Mouse (Mus musculus) small intestine, adult 2 months (tissue): ENCODE data around the gene Epha4.

Experiments
- CTCF ChIP-seq: fragments of 200-500 bp; IDR thresholded peaks from 2 replicates; pipeline ENCODE4 v1.5.1; 2012; ENCODE audit warnings: low read depth, mild to moderate bottlenecking, control low read depth, inconsistent platforms, low read length, moderate library complexity, mixed read lengths; ENCODE audit not compliant: insufficient replicate concordance, insufficient read length; ENCODE audit errors: extremely low read depth
- POLR2A ChIP-seq: fragments of 200-500 bp; IDR thresholded peaks from 2 replicates; pipeline ENCODE4 v1.6.1; 2012; ENCODE audit warnings: low read depth, mild to moderate bottlenecking, control low read depth, inconsistent platforms, low read length, moderate library complexity

DNA sequence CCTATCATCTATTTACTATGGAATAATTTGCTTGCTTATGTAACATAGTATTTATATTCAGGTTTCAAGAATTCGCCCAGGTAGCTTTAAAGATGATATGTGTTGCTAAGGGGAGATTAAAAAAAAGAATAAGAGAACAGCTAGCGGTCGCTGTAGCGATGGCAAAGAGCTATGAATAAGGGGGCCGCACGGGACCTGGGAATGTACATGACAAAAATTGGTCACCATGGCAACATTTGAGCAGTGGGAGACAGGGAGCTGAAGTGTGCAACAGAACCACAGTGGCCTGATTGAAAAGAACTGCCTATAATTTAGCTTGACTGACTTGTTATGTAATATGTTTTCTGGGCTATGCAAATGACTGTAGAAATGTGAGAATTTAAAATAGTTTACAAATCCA is 30.8 kb upstream of the Epha4 start:
- no peak for TF ChIP-seq CTCF
- TF ChIP-seq POLR2A, result no peak
